Mouse (Mus musculus): Measurements from ENCODE around the gene Msgn1. TPM values are rescaled to one million over a fixed set of nuclear protein-coding genes. Genes with fewer than 3 reads are reported as not detected.

Msgn1 gene
- polyA plus RNA-seq, 1 experiment from 2014 or later, result not detected

- Histone ChIP-seq H3K4me2 (no peak overlapping the region), H3K36me3 (replicated peaks) (no peaks in the 10 kb centered on the region), H3K9me3 (no peaks in the 10 kb centered on the region), H3K4me1 (peaks cover 3% of the 10 kb centered on the region), H3K27me3 (no peaks in the 10 kb centered on the region), H3K9ac (no peak overlapping the region), H3K4me3 (replicated peaks) (no peak overlapping the region), H3K27ac (no peak overlapping the region)
- WGBS, result 56% methylated on average over 3 of the region's 3 CpGs
- no peak for ATAC-seq (ENCODE audit: low FRiP score)
Observed at GRCm38 (mm10) chr12:11216454-11216853, 7.7 kb upstream of the Msgn1 start.

DNA sequence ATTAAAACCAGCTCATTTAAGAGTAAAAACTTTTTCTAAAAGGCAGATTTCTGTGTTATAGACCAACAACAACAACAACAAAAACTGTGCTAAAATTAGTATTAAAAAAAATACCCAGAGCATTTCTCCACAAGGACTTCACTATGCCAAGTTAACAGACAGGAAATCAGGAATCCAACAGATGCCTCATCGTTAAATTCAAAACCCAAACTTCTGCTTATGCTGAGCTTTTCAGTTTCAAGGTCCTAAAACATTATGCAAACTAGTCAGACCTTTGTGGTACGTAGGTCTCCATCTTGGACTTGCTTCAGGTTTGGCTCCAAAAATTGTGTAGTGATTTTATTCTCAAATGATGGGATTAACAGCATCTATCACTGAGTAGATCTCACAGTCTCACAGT lies 6.8 kb upstream of the Msgn1 start:
- no peak for ATAC-seq (ENCODE audit: low FRiP score)
- no peak overlapping the region for H3K4me3 ChIP-seq (replicated peaks)
- no peak overlapping the region for H3K9ac ChIP-seq
- no peak overlapping the region for H3K27ac ChIP-seq
- WGBS, result 88% methylated on average over 2 of the region's 2 CpGs
- no peaks in the 10 kb centered on the region for H3K4me1 ChIP-seq
- no peak overlapping the region for H3K4me2 ChIP-seq
- no peaks in the 10 kb centered on the region for H3K36me3 ChIP-seq (replicated peaks)
- H3K9me3 ChIP-seq, result no peaks in the 10 kb centered on the region
- no peaks in the 10 kb centered on the region for H3K27me3 ChIP-seq

GRCm38 (mm10) chr12:11214776-11215175 lies 6.0 kb upstream of the Msgn1 start:
- ATAC-seq (ENCODE audit: low FRiP score), result no peak
- Histone ChIP-seq H3K9me3 (no peaks in the 10 kb centered on the region), H3K9ac (no peak overlapping the region), H3K4me1 (no peaks in the 10 kb centered on the region), H3K27ac (no peak overlapping the region), H3K36me3 (replicated peaks) (no peaks in the 10 kb centered on the region), H3K27me3 (no peaks in the 10 kb centered on the region), H3K4me3 (replicated peaks) (no peak overlapping the region), H3K4me2 (no peak overlapping the region)

GRCm38 (mm10) chr12:11212881-11213280 lies 4.1 kb upstream of the Msgn1 start:
- Histone ChIP-seq H3K4me1 (peaks cover 9% of the 10 kb centered on the region), H3K27ac (no peak overlapping the region), H3K9me3 (no peaks in the 10 kb centered on the region), H3K4me3 (replicated peaks) (no peak overlapping the region), H3K36me3 (replicated peaks) (no peaks in the 10 kb centered on the region), H3K27me3 (no peaks in the 10 kb centered on the region), H3K4me2 (no peak overlapping the region), H3K9ac (no peak overlapping the region)
- WGBS, result 87% methylated on average over 1 of the region's 1 CpGs
- ATAC-seq (ENCODE audit: low FRiP score), result no peak

- 87% methylated on average over 3 of the region's 3 CpGs for WGBS
- Histone ChIP-seq H3K36me3 (replicated peaks) (no peaks in the 10 kb centered on the region), H3K9ac (no peak overlapping the region), H3K4me2 (no peak overlapping the region), H3K27ac (no peak overlapping the region), H3K27me3 (no peaks in the 10 kb centered on the region), H3K9me3 (no peaks in the 10 kb centered on the region), H3K4me1 (peaks cover 9% of the 10 kb centered on the region), H3K4me3 (replicated peaks) (no peak overlapping the region)
- ATAC-seq (ENCODE audit: low FRiP score), result no peak
Observed at GRCm38 (mm10) chr12:11210361-11210760, 1.6 kb upstream of the Msgn1 start.

DNA sequence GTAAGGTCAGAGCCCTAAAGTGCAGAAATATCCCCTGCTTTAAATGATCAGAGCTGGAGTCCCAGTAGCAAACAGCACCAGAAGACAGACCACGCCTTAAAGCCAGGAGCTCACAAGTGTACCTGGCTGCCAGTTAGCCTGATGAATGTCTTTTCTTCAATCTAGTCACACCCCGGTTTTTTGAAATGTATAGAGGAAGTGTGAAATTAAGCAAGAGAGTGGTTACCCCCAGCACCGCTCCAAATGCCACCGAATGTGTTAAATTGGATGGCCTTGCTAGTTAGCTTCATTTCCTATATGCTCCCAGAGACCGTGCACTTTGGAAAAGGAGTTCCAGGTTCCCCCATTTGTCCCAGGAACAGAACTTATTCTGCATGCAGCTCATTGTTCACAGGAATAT lies 864 bp upstream of the Msgn1 start:
- H3K36me3 ChIP-seq (replicated peaks), result no peaks in the 10 kb centered on the region
- no peak overlapping the region for H3K27ac ChIP-seq
- no peak overlapping the region for H3K4me3 ChIP-seq (replicated peaks)
- no peaks in the 10 kb centered on the region for H3K27me3 ChIP-seq
- H3K4me1 ChIP-seq, result peaks cover 9% of the 10 kb centered on the region
- WGBS, result 62% methylated on average over 5 of the region's 5 CpGs
- no peak overlapping the region for H3K9ac ChIP-seq
- H3K9me3 ChIP-seq, result no peaks in the 10 kb centered on the region
- no peak for ATAC-seq (ENCODE audit: low FRiP score)
- H3K4me2 ChIP-seq, result no peak overlapping the region

DNA sequence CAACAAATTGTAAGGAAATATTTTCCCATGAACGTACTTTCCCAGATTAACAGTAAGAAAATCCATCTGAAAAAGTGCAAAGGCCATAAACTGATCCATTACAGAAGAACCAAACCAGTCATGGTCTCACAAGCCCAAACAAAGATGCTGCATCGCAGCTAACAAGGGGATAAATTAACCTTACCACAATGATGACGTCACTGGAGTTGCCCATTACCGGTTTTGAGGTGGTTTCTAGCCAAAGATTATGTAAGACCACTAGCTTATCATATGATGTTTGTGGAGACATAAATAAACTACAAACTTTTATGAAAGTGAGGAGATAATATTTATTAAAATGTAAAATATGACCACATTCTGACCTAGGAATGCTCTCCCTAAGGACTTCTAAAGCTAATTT lies 2.5 kb downstream of the Msgn1 start:
- ATAC-seq (ENCODE audit: low FRiP score), result no peak
- no peak overlapping the region for H3K9ac ChIP-seq
- H3K4me2 ChIP-seq, result no peak overlapping the region
- H3K36me3 ChIP-seq (replicated peaks), result no peaks in the 10 kb centered on the region
- peaks cover 9% of the 10 kb centered on the region for H3K4me1 ChIP-seq
- WGBS, result 59% methylated on average over 4 of the region's 4 CpGs
- no peak overlapping the region for H3K4me3 ChIP-seq (replicated peaks)
- H3K27ac ChIP-seq, result no peak overlapping the region
- H3K9me3 ChIP-seq, result no peaks in the 10 kb centered on the region
- no peaks in the 10 kb centered on the region for H3K27me3 ChIP-seq

DNA sequence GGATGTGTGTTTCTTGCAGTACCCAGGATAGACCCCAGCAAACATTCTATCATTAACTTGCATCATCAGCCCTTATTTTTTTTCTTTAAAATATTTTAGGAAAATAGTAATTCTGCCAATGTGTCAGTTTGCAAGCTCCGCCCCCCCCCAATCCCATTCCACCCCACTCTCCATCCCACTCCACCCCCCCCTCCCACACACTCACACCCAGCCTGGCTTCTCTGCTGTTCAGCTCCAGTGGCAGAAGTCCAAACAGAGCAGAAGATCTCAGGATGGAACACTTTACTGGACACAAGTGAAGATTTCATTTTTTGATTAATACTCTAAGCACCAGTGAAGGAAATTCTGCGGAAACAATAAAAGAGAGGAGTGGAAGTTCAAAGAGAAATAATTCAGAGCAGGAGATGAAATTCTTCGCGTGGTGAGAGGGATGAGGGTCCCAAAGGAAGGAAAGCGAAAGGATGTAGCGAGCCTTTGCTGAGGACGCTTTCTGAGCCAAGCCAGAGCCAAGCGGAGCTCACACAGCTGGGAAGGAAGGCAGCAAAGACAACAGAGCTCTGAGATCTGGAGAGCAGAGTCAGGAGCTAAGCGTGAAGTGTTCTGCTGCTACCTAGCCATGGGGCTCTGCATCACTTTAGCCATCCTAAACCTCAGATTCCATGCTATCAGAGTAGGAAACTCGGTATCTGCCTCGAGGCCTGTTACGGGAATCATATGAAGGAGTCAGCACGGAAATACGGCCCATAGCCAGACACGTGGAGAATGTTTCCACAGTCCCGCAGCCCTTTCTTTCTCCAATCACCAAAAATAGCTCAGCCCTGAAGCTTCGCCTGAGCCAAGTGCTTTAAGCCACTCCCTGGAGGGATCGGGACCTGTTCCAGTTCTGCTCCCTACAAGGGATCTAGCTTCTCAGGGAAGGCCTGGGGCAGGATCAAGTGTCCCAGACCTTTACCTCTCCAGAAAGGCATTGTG lies 4.8 kb downstream of the Msgn1 start:
- H3K27ac ChIP-seq, result no peak overlapping the region
- no peaks in the 10 kb centered on the region for H3K27me3 ChIP-seq
- no peak overlapping the region for H3K9ac ChIP-seq
- no peak overlapping the region for H3K4me3 ChIP-seq (replicated peaks)
- 84% methylated on average over 18 of the region's 18 CpGs for WGBS
- peaks cover 5% of the 10 kb centered on the region for H3K4me1 ChIP-seq
- H3K9me3 ChIP-seq, result no peaks in the 10 kb centered on the region
- H3K36me3 ChIP-seq (replicated peaks), result no peaks in the 10 kb centered on the region
- ATAC-seq (ENCODE audit: low FRiP score), result no peak
- no peak overlapping the region for H3K4me2 ChIP-seq

- ATAC-seq (ENCODE audit: low FRiP score), result no peak
- no peak overlapping the region for H3K4me3 ChIP-seq (replicated peaks)
- H3K4me2 ChIP-seq, result no peak overlapping the region
- H3K27me3 ChIP-seq, result no peaks in the 10 kb centered on the region
- H3K27ac ChIP-seq, result no peak overlapping the region
- peaks cover 6% of the 10 kb centered on the region; the same call in 1 of the 2 replicates for H3K4me1 ChIP-seq
- H3K9ac ChIP-seq, result no peak overlapping the region
- H3K36me3 ChIP-seq (replicated peaks), result no peaks in the 10 kb centered on the region
- H3K9me3 ChIP-seq, result no peaks in the 10 kb centered on the region
- 92% methylated on average over 8 of the region's 8 CpGs for WGBS
Observed at GRCm38 (mm10) chr12:11202476-11202875, 6.3 kb downstream of the Msgn1 start.

- Histone ChIP-seq H3K4me2 (no peak overlapping the region), H3K9ac (no peak overlapping the region), H3K9me3 (no peaks in the 10 kb centered on the region), H3K4me3 (replicated peaks) (no peak overlapping the region), H3K36me3 (replicated peaks) (no peaks in the 10 kb centered on the region), H3K27ac (no peak overlapping the region), H3K27me3 (no peaks in the 10 kb centered on the region), H3K4me1 (peaks cover 13% of the 10 kb centered on the region; the same call in 1 of the 2 replicates)
- 94% methylated on average over 12 of the region's 12 CpGs for WGBS
- no peak for ATAC-seq (ENCODE audit: low FRiP score)
Observed at GRCm38 (mm10) chr12:11200711-11201110, 8.1 kb downstream of the Msgn1 start.

- no peak overlapping the region for H3K27ac ChIP-seq
Observed at GRCm38 (mm10) chr12:11198551-11198950, 10.2 kb downstream of the Msgn1 start.

DNA sequence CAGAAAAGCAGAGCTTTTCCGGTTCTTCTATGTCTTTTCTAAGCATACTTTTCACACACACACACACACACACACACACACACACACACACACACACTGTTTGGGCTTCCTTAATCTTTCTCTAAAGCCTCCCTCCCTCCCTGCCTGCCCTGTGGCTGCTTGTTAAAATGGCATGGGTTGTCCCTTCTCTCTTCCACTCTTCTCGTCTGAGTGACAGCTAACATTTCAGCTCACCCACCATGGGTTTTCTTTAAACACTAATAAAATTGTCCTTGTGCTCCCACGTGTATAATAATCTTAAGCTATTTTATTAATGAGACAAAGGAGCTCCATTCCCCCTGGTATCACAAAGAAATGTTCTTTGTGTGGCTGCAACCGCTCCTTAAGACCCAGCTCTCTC lies 10.7 kb downstream of the Msgn1 start:
- Histone ChIP-seq H3K27ac (no peak overlapping the region), H3K36me3 (replicated peaks) (no peaks in the 10 kb centered on the region), H3K9me3 (no peaks in the 10 kb centered on the region), H3K9ac (no peak overlapping the region), H3K4me1 (peaks cover 13% of the 10 kb centered on the region; the same call in 1 of the 2 replicates), H3K27me3 (0 out of 2 replicates have a peak, but pooled peaks cover 6% of the 10 kb centered on the region), H3K4me3 (replicated peaks) (no peak overlapping the region), H3K4me2 (no peak overlapping the region)
- ATAC-seq (ENCODE audit: low FRiP score), result peak; percentile 54; the same call in 1 of the 2 replicates
- WGBS, result 5% methylated on average over 4 of the region's 4 CpGs

More at GRCm38 (mm10) chr12:11198551-11198950, 10.2 kb downstream of the Msgn1 start:
- Histone ChIP-seq H3K9ac (no peak overlapping the region), H3K9me3 (no peaks in the 10 kb centered on the region), H3K4me3 (replicated peaks) (no peak overlapping the region), H3K4me1 (peaks cover 13% of the 10 kb centered on the region; the same call in 1 of the 2 replicates), H3K4me2 (no peak overlapping the region), H3K36me3 (replicated peaks) (no peaks in the 10 kb centered on the region), H3K27me3 (0 out of 2 replicates have a peak, but pooled peaks cover 6% of the 10 kb centered on the region)
- no peak for ATAC-seq (ENCODE audit: low FRiP score)
- WGBS, result 14% methylated on average over 2 of the region's 2 CpGs

DNA sequence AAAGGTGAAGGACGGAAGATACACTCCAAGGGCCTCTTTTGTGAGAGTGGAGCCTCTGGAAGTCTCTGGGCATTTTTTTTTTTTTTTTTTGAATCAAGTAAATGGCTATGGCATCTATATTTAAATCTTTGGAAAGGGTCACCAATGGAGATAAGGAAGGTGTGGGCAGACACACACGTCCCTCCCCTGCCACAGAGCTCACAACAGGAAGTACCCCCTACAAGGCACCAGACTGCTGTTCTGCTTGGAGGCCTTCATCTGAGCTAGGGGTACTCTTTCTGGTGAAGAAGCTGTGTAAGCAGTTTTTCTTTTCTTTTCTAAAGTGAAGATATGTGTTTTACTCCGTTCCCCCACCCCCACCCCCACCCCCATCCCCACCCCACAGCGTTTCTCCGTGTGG lies 11.9 kb downstream of the Msgn1 start:
- no peak; the same call in 1 of the 2 replicates for ATAC-seq (ENCODE audit: low FRiP score)
- 0 out of 2 replicates have a peak, but pooled peaks cover 6% of the 10 kb centered on the region for H3K27me3 ChIP-seq
- no peaks in the 10 kb centered on the region for H3K36me3 ChIP-seq (replicated peaks)
- no peaks in the 10 kb centered on the region for H3K9me3 ChIP-seq
- H3K9ac ChIP-seq, result no peak overlapping the region
- 42% methylated on average over 5 of the region's 5 CpGs for WGBS
- no peak overlapping the region for H3K4me3 ChIP-seq (replicated peaks)
- peaks cover 13% of the 10 kb centered on the region; the same call in 1 of the 2 replicates for H3K4me1 ChIP-seq
- H3K27ac ChIP-seq, result no peak overlapping the region
- H3K4me2 ChIP-seq, result peak overlapping the region; percentile 48; the same call in 1 of the 2 replicates

All from forebrain, embryonic 12.5 days (tissue).